8 mouse cellular contexts compared by ENCODE assay signal in genomic region chr9:40268748-40269102, GRCm38 (mm10). TPM values are rescaled to one million over a fixed set of nuclear protein-coding genes. Genes with fewer than 3 reads are reported as not detected.
DNase-seq lines count a peak whose midpoint lies in the region; ATAC-seq lines count a peak whose summit lies in the region.

No protein-coding gene starts in this region.

- no peak overlapping the region for H3K9ac ChIP-seq in heart, embryonic 13.5 days
- peak overlapping the region; percentile 70 for H3K9ac ChIP-seq in hindbrain, embryonic 16.5 days (ENCODE audit: low read depth, low read length)
- H3K9ac ChIP-seq in midbrain, embryonic 15.5 days: peak overlapping the region; percentile 83

- H3K27ac ChIP-seq in heart, embryonic 13.5 days (replicated peaks): no peak overlapping the region
- no peak overlapping the region for H3K27ac ChIP-seq in brown adipose tissue, adult 24 weeks (replicated peaks; ENCODE audit: low read depth, low read length)
- peak overlapping the region; percentile 82 for H3K27ac ChIP-seq in hindbrain, embryonic 16.5 days (ENCODE audit: low read depth, low read length)
- H3K27ac ChIP-seq in midbrain, embryonic 15.5 days: peak overlapping the region; percentile 79

- WGBS in heart, embryonic 13.5 days: 10% methylated on average over 4 of the region's 4 CpGs
- 0% methylated on average over 4 of the region's 4 CpGs for WGBS in hindbrain, embryonic 16.5 days
- WGBS in midbrain, embryonic 15.5 days: 0% methylated on average over 4 of the region's 4 CpGs

- H3K4me3 ChIP-seq in heart, embryonic 13.5 days: peak overlapping the region; percentile 45
- H3K4me3 ChIP-seq in brown adipose tissue, adult 24 weeks (ENCODE audit: insufficient read depth, low read depth, low read length): peak overlapping the region; percentile 43
- H3K4me3 ChIP-seq in hindbrain, embryonic 16.5 days (ENCODE audit: low read length): peak overlapping the region; percentile 69
- peak overlapping the region; percentile 69 for H3K4me3 ChIP-seq in midbrain, embryonic 15.5 days

- ATAC-seq in heart, embryonic 13.5 days (ENCODE audit: extremely low read depth, insufficient number of reproducible peaks, low FRiP score, low TSS enrichment): no peak
- no peak; the same call in 1 of the 2 replicates for ATAC-seq in hindbrain, embryonic 16.5 days
- ATAC-seq in midbrain, embryonic 15.5 days (replicated peaks): no peak

- no peaks in the 10 kb centered on the region for H3K36me3 ChIP-seq in heart, embryonic 13.5 days
- no peaks in the 10 kb centered on the region for H3K36me3 ChIP-seq in hindbrain, embryonic 16.5 days (ENCODE audit: control insufficient read depth, insufficient read depth, low read length)
- no peaks in the 10 kb centered on the region for H3K36me3 ChIP-seq in midbrain, embryonic 15.5 days (replicated peaks)

- no peak for DNase-seq in heart, adult 11 months
- no peak for DNase-seq in retina, postnatal 1 day
- DNase-seq in left cerebral cortex, adult 8-10 months (ENCODE audit: low spot score in 2 of 2): no peak
- DNase-seq in left cerebral cortex, adult 9 months (ENCODE audit: low spot score in 2 of 2): no peak

- H3K27me3 ChIP-seq in heart, embryonic 13.5 days (replicated peaks): peaks cover 39% of the 10 kb centered on the region
- no peaks in the 10 kb centered on the region for H3K27me3 ChIP-seq in hindbrain, embryonic 16.5 days (replicated peaks; ENCODE audit: control insufficient read depth, insufficient read depth, low read length)
- H3K27me3 ChIP-seq in midbrain, embryonic 15.5 days (replicated peaks): no peaks in the 10 kb centered on the region

- H3K4me2 ChIP-seq in heart, embryonic 13.5 days: peak overlapping the region; percentile 73
- H3K4me2 ChIP-seq in hindbrain, embryonic 16.5 days (ENCODE audit: low read length): peak overlapping the region; percentile 74
- peak overlapping the region; percentile 66 for H3K4me2 ChIP-seq in midbrain, embryonic 15.5 days

- peaks cover 21% of the 10 kb centered on the region for H3K4me1 ChIP-seq in heart, embryonic 13.5 days
- peaks cover 9% of the 10 kb centered on the region; the same call in 1 of the 2 replicates for H3K4me1 ChIP-seq in brown adipose tissue, adult 24 weeks (ENCODE audit: control insufficient read depth, insufficient read depth, insufficient read length, low read length)
- peaks cover 30% of the 10 kb centered on the region for H3K4me1 ChIP-seq in hindbrain, embryonic 16.5 days (ENCODE audit: control insufficient read depth, insufficient read depth, low read depth, low read length)
- H3K4me1 ChIP-seq in midbrain, embryonic 15.5 days: peaks cover 39% of the 10 kb centered on the region

- H3K9me3 ChIP-seq in heart, embryonic 13.5 days: no peaks in the 10 kb centered on the region
- H3K9me3 ChIP-seq in hindbrain, embryonic 16.5 days (ENCODE audit: control insufficient read depth, low read length): no peaks in the 10 kb centered on the region
- no peaks in the 10 kb centered on the region for H3K9me3 ChIP-seq in midbrain, embryonic 15.5 days

RNA-seq across cellular contexts. Expression of gene Scn3b, which starts 0.3 kb away (rescaled TPM):
- 0.69 and 1.3 TPM in 2 replicates for polyA plus RNA-seq in heart, embryonic 13.5 days (2015; fragmentation: Nextera tagmentation; extraction: Ambion mirVana)
- polyA plus RNA-seq in brown adipose tissue, adult 24 weeks (2012; ENCODE audit: insufficient read depth, insufficient read length, missing spikeins): 0.38 TPM in 1 of 2 replicates, not detected in the other
- 151 and 167 TPM in 2 replicates for polyA plus RNA-seq in hindbrain, embryonic 16.5 days (2015; fragmentation: Nextera tagmentation; extraction: Ambion mirVana)
- 156 and 169 TPM in 2 replicates for polyA plus RNA-seq in midbrain, embryonic 15.5 days (2015; fragmentation: Nextera tagmentation; extraction: Ambion mirVana)
- 100 to 1,000 TPM in 2 of 4 experiments, 10 to 100 TPM in 2; 88.1 to 117 (median 98.7) TPM for total RNA-seq in left cerebral cortex, adult 8-10 months (2022)

Comparison
In these comparisons a context has a peak if more than half of its experiments do, and no peak if none do; other contexts are left out.
1. H3K27ac ChIP-seq: peak in hindbrain, embryonic 16.5 days (single experiment) and midbrain, embryonic 15.5 days (single experiment); none in heart, embryonic 13.5 days (single experiment) and brown adipose tissue, adult 24 weeks (single experiment).
2. RNA of gene Scn3b, which starts 0.3 kb away (polyA plus RNA-seq): 156 to 169 TPM in midbrain, embryonic 15.5 days and 151 to 167 TPM in hindbrain, embryonic 16.5 days; 0.69 to 1.3 TPM in heart, embryonic 13.5 days and 0.38 TPM in brown adipose tissue, adult 24 weeks; every median in the first group is over 10 times any median in the second.
3. Peak in every context shown above with its lines, with median percentiles within 50 percentile points of each other: H3K4me2 ChIP-seq and H3K4me3 ChIP-seq.